Mouse (Mus musculus) cerebellum, adult (tissue): ENCODE data around the gene Creb5.

Experiments
- ATAC-seq: cut with Nextera tagmentation; 2 replicates; pipeline ENCODE4 v1.9.2; 2017; ENCODE audit warnings: mild to moderate bottlenecking, moderate library complexity, mixed read lengths; ENCODE audit not compliant: insufficient number of reproducible peaks, low FRiP score, low TSS enrichment

Gene Creb5

DNA sequence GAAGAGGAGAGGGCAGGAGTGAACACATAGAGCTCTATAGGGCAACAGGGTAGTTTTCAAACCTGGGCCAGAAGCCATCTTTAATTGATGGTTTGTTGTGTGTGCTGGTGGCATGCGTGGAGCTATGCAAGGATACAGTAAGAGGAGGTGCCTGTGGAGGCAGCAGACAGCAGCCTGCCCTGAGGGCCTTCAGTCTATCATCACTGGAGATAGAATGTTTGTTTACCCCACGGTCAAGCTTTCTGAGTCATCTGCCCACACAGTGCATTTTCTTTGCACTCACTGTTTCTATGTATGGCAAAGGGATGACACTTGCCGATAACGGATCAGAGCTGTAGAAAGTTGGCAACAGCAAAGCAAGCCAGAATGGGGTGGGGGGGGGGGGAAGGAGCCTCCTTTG, 435.6 kb downstream of the Creb5 start:
- no peak for ATAC-seq

DNA sequence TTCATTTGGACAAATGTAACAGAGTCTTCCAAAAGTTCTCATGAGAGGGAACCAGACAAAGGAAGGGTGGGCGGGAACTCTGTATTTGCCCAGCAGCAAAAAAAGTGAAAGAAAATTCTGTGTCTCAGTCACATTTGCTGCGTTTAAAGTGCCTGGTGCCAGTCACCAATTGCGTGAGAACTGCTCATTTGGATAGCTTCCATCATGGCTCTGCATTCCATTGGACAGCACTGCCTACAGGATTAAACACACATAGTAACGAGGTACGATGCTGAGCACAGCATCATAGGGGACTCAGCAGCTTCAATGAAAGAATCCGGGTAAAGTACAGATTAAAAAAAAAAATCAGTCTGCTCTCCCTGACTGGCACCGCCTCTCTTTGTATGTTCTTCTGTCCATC, 443.4 kb downstream of the Creb5 start:
- no peak for ATAC-seq

DNA sequence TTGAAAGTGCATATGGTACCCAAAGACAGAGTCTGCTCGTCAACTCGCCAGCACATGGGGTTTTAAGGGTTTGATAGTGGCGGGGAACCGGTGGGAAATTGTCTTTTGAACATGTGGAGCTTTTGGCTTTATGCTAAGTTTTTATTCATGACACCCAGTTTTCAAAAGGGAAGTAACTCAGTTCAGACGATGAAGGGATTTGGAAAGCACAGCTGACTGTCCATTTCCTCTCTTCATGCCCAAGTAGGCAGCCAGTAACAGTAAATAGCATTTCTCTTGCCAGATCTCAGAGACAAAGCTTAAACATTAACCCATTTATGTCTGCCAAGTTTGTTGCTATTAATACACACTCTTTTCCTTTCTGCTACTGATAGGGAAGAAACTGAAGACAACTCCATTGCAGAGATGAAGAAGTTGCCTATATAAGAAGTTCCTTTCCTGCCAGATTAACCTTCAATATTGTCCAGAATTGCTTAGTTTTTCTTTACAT, 444.0 kb downstream of the Creb5 start:
- ATAC-seq, result no peak

DNA sequence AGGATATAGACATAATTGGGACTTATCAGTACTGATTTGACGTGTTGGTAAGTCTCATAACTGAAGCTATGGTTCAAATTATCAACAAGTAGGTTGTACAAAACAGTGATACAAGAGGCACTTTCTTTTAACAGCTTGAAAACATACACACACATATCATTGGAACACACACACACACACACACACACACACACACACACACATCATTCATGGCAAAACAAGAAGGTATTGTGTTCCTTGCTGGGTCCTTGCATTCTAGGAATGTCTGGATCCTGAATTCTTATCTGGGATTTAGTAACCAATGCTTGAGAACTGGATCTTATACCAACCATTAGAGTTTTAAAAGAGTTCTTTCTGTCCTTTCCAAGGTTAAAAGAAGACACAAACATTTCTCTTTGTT, 446.5 kb downstream of the Creb5 start:
- no peak for ATAC-seq

DNA sequence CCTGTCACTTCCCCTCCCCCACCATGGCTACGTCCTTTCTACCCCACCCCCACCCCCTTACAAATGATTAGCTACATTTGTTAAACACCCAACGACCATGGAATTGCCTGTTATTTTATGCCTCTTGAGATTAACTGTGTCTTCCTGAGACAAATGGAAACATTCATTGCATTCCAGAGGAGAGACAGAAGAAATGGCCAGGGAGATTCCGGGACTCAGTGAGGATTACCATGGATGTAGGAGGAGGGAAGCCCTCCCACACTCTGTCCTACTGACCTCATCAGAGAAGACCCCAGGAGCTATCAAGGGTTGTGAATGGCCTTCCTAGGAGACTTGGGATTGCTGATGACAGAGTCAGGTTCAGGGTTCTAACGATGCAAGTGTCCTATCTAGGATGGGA, 446.9 kb downstream of the Creb5 start:
- no peak for ATAC-seq

DNA sequence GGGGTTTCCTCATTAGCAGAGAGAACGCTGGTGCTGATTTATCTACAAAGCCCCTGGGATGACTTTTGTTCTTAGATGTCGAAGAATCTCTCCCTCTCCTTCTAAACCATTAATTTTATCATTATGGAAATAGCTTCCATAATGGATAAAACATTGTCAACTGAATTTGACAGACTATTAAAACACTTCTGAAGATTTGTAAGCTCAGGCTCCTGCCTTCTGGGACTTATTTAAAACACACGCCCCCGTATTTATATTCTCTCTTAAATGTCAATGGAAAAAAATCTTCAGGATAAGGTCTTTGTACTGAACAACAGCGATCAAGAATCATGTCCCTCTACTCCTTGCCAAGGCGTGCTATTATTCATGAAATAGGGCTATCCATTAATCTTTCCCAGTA, 448.6 kb downstream of the Creb5 start:
- ATAC-seq, result no peak

DNA sequence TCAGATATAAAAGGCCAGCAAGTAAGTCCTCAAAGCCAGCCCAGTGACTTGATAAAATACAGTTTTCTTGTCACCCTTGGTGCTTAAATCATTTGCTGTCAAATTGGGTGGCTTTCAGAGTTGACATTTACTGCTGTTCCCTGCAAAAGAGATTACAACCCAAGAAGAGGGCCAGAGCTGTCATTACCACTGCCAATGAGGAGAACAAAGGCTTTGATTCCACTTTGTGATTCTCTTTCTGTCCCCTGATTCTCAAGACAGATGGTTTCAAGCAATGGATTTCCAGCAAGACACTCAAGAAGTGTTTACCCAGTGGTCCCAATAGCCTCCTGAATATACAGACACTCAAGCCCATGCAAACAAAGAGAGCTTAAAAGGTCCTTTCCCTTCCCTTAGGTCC, 451.1 kb downstream of the Creb5 start:
- ATAC-seq, result no peak

DNA sequence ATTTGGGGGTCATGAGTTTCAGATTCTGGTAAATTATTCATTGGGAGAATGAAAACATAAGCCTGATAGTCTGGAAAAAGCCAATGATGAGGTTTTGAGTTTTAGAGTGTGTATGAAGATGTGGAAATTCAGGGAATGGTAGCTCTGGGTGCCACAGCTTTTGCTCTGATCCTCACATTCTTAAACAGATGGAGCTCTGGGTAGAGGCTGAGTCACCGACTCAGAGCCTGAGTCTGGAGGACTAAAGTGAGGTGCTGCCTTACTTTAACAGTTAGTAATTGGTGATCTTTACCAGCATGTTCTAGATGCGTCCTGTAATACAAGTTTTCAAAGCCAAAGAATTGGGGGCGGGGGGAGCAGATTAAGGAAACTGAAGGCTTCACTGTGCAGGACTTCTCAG, 454.2 kb downstream of the Creb5 start:
- ATAC-seq, result no peak
